Mouse (Mus musculus) ES-Bruce4 (cell line): ENCODE measurements around the gene Ugt1a8.
"Not testable (repeated sequence)": the region's sequence is repeated elsewhere in the genome, so short reads cannot be mapped to it uniquely, and the experiment has no call there.

Source experiments
- CTCF ChIP-seq: IDR thresholded peaks from one replicate; pipeline ENCODE4 v1.8.1; 2011; ENCODE audit warnings: low read depth, low read length
- EP300 ChIP-seq: IDR thresholded peaks from 2 replicates; pipeline ENCODE4 v1.6.1; 2011; ENCODE audit warnings: low read depth, low read length; ENCODE audit not compliant: insufficient read depth
- POLR2A ChIP-seq: IDR thresholded peaks from one replicate; pipeline ENCODE4 v1.8.1; 2011; ENCODE audit warnings: low read length; ENCODE audit not compliant: insufficient read depth

- TF ChIP-seq EP300, POLR2A, CTCF: not testable (repeated sequence)
These were observed 42.6 kb downstream of the Ugt1a8 start for GRCm38 (mm10) chr1:88130223-88130622.
